Mouse (Mus musculus) yolk sac, embryonic 10.5 days (tissue): ENCODE measurements around the gene Washc1.
A peak's percentile ranks its signal among the peaks of the same experiment; 100 is the strongest.
"Not testable (repeated sequence)": the region's sequence is repeated elsewhere in the genome, so short reads cannot be mapped to it uniquely, and the experiment has no call there.

Experiments
- DNase-seq: peaks from one replicate; pipeline ENCODE4 v3.0.0-alpha.2; 2017; ENCODE audit warnings: low spot score

The Washc1 gene

GRCm38 (mm10) chr17:66112166-66112565 is 821 bp downstream of the Washc1 start:
- DNase-seq: no peak

- no peak for DNase-seq
Measured at GRCm38 (mm10) chr17:66118991-66119390, 7.6 kb downstream of the Washc1 start.

GRCm38 (mm10) chr17:66120701-66121100 is 9.4 kb downstream of the Washc1 start:
- DNase-seq: no peak

GRCm38 (mm10) chr17:66123066-66123815 is 11.9 kb downstream of the Washc1 start, which contains the start of gene Ddx11:
Ddx11 (plus strand) TSS chr17:66123520.
- DNase-seq: peak; percentile 90

GRCm38 (mm10) chr17:66123816-66124610 is 12.7 kb downstream of the Washc1 start:
- DNase-seq: no peak

GRCm38 (mm10) chr17:66125211-66125610 is 13.9 kb downstream of the Washc1 start:
- DNase-seq: no peak

- DNase-seq: no peak
Measured at GRCm38 (mm10) chr17:66130371-66130770, 19.0 kb downstream of the Washc1 start.

- no peak for DNase-seq
Measured at GRCm38 (mm10) chr17:66131212-66131611, 19.9 kb downstream of the Washc1 start.

- not testable (repeated sequence) for DNase-seq
Measured at GRCm38 (mm10) chr17:66152706-66153662, 41.6 kb downstream of the Washc1 start.

GRCm38 (mm10) chr17:66153735-66154423 is 42.5 kb downstream of the Washc1 start:
- not testable (repeated sequence) for DNase-seq

- DNase-seq: no peak
Measured at GRCm38 (mm10) chr17:66154876-66155275, 43.5 kb downstream of the Washc1 start.

- DNase-seq: no peak
Measured at GRCm38 (mm10) chr17:66158271-66158670, 46.9 kb downstream of the Washc1 start.

GRCm38 (mm10) chr17:66167141-66167540 is 55.8 kb downstream of the Washc1 start:
- not testable (repeated sequence) for DNase-seq
